Mouse (Mus musculus) kidney, adult 8-10 months (tissue): ENCODE results near the gene Myo16.

Experiments
- DNase-seq, 2 experiments: peaks; one replicate each; pipeline ENCODE4 v3.0.0; 2022

Gene Myo16

DNA sequence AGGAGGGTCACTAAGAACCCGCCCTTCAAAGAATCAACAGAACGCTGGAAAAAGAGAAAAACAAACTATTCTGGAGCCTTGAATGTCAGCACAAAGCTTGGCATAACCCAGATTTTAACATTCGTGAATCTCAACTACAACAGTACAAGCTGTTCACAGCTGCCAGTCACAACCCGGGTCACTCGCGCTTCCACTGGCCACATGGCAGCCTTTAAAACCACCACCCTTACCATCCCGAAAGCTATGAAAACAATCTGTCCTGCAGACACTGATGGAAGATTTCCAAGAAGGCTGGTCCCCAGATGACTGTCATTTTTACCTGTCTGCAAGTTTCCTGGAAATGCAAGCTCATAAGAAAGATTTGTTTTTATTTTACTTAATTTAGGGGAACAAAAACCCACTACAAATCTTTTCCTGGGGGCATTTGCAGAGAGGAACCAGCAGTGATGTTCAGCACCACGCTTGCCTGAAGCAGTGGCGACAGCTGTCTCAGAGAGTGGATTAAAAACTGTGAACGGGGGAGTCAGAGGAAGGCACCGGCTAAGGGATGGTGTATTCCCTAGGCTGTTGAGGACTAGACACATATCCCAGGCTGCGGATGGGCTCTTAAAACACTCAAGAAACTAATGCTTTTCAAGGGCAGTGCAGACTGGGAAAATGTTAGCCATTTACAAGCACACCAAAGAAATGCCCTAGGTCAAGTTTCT, 154.2 kb downstream of the Myo16 start:
- DNase-seq: no peak

DNA sequence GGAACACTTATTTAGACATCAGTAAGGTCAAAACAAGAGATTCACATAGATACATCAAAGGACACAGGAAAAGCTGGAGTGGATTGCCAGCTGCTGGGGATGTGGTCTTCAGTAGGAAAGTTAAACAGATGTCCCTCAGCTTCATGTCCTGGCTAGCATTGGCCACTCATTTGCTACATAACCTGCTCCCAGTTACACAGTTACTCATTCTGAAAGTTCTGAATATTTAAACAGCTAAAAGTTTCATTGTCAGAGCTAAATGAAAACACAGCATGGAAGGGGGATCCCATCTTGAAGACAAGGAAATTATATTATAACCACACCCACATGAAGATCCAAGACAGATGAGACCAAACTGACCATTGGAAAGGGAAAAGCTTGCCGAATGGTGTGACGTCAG, 156.8 kb downstream of the Myo16 start:
- no peak for DNase-seq

DNA sequence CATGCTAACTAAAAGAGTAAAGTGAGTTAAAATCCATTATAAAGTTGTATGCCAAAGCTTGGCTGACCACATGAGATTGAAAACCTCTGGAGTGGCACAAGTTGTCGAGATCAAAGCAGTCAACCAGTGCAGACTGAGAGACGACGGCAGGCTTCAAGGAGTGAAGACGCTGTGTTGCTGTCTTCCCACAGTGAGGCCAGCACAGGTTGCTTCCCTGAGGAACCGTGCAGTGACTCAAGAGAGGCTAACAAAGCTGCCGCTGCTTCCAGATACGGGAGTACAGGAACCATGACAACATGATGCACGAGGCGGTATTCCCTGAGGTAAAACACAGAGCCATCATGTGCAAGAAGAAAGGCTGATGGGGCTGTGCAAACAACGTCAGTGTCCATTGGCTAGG, 158.6 kb downstream of the Myo16 start:
- no peak for DNase-seq

DNA sequence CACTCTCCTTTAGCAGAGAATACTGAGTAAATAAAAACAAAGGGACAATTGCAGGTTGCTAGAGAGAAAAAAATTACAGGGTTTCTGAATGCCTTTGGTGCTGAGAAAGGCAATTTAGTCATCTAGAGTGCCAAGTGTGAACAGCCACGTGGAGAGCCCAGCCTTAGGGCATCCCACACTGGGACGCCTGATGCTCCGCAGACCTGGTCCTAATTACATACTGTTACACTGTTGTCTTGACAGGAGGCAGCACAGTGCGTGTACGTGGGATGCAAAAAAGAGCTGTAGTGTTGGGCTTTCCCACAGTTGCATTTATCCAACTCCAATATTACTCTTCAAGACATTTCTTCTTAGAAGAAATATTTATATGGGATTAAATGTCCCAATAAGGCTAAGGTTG, 162.5 kb downstream of the Myo16 start:
- DNase-seq: no peak

DNA sequence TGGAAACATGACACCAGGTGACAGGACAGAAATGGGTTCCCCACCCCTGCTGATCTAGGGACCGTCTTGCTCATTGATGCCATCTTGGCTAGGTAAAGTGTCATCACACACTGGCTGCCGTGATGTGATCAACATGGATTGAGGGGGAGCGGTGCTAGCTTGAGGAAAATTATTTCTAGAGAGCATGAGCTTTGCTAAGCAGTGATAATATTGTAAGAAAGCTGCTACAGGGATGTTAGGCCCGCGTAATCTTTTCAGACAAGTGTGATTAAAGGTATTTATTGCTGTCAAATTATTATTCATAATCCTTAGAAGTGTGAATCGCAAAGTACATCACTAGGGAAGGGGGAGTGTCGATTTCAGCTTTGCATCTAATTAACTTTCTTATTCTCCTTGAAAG, 164.4 kb downstream of the Myo16 start:
- no peak for DNase-seq

DNA sequence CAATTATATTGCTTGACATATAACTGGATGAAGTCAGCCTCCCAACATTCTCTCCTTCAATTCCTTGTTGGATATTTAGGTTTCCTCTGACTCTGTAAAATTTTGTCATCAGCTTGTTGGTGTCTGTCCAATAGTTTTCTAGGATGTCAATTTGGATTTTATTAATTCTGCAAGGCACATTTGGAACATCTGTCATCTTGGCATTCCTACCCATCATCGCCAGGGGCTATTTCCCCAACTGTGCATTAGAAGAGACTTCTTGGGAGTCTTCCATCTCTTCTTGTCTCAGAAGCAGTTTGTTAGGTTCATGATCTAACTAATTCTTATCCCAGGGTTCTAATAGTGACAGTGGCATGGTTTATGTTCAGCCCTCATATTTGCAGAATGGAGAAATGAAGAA, 196.7 kb downstream of the Myo16 start:
- no peak for DNase-seq

DNA sequence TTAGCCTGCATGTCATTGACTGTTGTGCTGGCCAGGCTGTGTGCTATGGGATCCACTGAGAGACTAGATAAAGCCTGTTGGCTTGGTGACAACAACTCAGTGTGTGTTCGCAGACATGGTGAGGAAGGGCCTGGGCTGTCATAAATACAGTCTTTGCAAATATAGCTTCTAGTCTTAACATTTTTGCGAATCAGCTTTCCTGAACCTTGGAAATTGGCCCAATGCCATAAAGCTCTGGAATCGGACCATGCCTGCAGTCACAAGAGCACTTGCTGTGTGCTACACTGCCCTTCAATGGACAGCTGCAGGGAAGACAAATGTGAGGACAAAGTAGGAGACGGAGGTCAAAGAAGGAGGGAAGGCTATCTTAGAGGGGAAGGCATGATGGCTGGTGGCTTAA, 205.0 kb downstream of the Myo16 start:
- DNase-seq: no peak

DNA sequence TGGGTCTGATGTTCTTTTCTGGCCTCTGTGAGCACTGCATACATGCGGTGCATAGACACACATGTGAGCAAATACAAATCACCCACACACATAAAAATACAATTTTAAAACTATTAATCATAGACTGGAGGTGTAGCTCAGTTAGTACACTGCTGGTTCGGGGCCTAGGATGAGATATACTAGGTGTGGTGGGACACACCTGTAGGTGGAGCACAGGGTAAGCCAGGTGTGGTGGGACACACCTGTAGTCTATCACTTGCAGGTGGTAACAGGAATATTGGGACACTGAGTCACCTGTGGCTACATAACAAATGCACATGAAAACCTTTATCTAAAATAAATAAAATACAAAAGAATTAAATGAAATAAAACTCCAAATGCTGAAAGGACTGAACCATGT, 209.2 kb downstream of the Myo16 start:
- DNase-seq: no peak

DNA sequence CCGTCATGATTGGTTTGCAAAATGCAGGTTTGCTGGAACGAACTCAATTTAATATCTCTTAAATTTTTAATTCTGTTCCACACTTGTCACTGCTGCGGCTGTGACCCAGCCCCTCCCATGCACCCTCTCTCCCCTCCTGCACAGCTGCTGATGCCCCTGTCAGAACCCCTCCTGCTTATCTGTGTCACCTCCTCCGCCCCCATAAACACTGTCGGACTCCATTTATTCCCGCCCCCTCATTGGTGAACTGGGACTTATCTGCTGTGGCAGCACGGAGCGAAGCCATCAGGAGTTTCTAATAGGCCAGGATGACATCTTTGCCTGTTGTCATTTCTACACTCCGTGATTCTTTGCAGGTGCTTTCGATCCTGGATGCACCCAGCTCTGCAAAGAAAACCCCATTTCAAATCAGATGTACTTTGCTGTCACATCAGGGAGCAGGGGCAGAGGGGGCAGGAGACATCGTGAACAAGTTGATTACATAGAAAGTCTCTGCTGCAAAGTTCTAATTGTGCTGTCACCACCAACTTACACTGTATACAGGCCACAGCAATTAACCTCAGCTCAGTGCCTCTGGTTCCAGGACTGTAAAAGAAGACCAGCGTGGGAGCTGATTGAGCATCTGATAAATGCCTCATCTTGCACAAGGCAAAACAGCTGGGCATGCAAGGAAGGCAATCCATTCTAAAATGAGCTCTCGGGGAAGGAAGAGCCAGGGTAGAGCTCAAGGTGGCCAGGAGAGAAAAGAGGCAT, 210.1 kb downstream of the Myo16 start:
- no peak for DNase-seq

DNA sequence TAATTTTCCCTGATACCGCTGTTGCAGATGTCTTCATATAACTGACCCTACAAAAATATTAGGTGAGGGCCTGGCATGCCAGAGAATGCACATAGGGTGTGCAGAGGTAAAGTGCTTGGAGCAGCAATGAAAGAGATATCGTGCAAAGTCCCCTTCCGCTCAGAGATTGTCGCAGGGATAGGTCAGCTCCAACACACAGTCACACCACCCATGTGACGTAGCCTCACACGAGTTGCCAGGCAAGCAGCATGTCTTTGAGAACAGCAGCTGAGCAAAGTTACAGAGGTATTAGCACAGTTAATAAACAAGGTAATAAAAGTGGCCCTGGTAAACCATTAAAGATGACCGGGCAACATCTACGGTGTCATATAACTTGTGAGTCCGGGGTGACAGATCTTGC, 212.4 kb downstream of the Myo16 start:
- DNase-seq: no peak

DNA sequence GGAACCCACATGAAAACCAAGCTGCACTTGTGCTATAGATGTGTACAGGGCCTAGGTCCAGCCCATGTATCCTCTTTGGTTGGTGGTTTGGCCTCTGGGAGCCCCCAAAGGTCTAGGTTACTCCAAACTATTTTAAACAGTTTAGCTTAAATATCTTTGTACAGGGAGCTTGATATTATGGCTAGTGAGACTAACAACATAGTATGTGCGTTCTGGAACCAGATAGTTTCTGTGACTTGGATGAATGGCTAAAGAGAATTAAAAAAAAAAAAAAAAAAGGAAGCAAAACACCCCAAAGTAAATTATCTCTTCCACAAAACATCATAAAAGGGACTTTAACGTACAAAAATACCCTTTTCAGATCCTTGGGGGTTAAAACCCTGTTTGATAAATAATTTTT, 218.9 kb downstream of the Myo16 start:
- no peak for DNase-seq

DNA sequence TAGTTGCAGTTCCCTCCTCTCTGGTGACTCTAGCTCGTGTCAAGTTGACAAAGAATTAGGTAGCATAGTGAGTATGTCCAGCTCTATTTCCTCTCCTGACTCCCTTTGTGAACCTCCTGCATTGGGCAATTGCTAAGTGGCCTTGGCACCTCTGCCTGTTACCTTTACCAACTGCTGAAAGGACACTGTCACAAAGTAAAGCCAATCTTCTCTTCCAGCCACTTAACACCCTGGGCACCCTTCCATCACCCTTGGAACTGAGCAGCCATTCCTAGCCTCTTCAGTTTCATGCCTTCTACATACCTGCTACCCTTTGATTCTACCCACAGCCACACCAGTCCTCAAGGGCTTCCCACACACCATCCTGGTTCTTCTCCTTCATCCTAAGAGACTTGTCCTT, 233.4 kb downstream of the Myo16 start:
- no peak for DNase-seq

DNA sequence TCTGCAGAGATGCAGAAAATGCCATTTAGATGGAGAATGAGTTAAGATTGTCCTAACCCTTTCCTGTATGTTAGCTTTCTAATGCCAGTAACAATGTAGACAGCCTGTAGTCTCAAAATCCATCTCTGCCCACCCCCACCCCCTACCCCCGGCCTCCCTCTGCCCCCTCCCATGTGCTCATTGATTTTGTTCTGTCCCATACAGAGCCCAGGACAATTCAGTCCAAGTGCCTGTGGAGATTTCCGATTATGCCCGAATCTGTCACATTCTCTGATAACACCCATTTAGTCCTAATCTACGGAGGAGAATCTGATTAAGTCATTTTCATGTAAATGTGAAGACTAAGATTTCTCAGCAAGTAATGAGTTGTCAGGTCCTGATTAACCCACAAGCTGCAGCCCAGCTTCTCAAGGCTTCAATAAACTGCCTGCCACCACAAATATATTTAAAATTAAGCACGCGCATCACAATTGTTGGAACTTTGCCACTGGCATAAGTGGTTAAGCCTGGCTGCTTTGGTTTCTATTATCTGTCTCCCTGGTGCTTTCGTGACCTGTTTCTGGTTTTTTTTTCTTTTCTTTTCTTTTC, 237.5 kb downstream of the Myo16 start:
- DNase-seq: no peak

DNA sequence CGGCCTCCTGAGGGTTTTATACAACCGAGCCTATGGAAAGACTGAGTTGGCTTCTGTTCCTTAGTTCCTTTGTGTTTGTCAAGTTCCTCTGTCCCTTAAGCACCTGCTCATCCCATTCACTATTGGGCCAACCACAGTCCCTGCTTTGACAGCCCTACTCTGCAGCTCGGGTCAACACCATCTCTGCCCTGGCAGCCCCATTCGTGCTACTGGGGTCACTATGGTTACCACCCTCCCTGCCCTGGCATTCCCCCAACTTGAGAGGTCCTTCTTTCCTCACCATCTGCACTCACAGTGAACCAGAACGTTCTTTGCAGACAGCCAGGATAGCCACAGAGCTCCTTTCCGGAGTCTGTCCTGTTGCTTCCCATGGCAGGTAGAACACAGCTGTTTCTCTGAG, 238.2 kb downstream of the Myo16 start:
- no peak for DNase-seq

DNA sequence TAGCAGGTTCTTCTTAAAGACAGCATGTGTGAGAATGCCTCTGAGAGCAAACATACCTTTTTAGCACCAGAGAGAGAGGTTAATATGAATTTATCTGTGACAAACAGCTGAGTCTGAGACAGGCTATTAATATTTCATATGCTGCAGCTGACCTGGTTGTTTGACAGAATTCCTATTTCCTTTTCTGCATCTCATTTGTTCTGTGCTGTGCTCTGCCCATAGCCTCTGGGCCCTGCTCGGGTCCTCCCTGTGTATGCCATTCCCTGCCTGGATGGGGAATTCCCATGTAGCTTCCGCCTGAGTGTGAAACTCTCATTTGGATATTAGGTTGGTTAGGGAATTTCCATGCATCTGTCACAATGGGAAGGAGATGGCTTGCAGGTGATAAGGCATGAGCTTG, 240.8 kb downstream of the Myo16 start:
- no peak for DNase-seq

DNA sequence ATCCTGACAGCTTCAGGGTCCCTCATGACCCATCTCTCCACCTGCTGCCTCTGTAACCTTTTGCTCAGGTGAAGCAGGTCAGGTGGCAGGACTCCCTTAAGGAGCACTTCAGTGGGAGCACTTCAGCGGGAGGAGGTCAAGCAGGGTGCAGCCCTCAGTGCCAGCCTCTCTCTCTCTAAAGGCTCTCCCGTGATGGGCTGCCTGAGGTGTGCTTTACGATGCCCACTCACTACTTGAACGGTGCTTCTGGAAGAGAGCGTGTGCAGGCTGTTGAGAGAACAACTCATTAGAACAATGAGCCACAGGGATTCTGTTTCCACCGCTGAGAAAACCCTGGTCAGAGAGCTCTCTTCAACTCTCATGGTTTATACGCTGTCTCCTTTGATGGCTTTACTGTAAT, 241.4 kb downstream of the Myo16 start:
- DNase-seq: no peak

DNA sequence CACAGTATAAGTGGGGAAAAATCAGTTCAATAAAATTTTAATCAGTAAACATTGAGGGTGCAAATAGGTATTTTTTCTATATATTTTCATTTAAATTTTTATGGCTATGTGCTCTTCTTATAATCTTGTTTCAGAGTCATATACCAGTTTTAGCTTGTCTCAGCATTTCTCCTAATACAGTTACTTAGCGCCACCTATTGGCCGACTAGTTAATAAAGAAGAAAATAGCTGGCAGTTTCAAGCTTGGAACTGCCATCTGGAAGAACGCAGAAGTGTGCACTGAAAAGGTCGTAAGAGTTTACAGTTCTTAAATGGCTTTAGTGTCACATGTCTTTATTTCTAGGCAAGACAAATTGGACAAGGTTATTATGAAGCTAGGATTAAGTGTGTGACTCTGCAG, 248.9 kb downstream of the Myo16 start:
- DNase-seq: peak; percentile 28 to 38

DNA sequence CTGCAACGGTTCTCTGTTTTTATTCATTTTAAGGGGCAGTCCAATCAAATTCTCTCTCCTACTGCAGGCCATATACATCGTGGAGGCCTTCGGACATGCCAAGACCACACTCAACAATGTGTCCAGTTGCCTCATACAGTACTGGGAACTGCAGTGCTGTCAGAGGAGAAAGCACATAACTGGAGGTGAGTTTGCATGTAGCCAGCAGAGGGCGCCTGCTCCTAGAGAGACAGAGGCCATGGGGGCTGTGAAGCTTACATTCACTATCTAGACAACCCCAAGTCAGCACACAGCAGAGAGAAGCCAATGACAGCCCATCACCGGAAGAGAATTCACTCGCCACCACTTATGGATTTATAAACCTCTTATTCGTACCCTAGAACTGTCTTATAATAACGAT, 251.8 kb downstream of the Myo16 start:
- peak in 1 of 2 experiments; percentile 54 for DNase-seq

DNA sequence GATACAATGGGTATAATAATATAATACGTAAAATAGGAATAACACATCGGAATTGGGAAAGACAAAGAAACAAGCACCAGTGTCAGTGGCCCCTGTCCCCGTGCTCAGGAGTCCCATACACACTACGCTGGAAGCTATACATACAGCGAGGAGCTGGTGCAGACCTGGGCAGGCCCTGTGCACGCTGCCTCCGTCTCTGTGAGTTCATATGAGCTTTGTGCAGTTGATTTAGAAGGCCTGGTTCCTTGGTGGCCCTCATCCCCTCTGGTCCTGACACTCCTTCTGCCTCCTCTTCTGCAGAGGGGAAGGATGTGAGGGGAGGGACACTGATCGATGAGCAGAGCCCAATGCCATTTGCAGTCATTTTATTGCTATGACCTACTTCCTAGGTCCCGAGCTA, 255.3 kb downstream of the Myo16 start:
- no peak for DNase-seq

DNA sequence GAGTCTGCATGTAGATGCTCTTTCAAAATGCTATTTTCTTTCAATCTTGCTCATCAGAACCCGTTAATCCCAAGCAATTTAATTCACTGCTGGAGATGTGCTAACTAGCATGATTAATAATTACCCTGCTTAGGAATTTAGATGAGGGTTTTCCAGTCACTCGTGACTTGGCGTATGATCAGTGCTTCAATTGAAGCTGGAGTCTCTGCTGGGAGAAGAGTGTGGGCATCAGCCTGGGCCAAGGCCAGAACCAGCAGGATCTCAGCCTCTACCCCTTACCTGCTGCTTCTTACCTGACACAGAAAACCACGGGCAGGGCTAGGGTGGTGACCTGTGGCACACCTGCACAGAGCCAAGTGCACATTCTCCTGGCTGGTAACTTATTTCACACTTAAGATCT, 257.8 kb downstream of the Myo16 start:
- DNase-seq: peak; percentile 76 to 85

DNA sequence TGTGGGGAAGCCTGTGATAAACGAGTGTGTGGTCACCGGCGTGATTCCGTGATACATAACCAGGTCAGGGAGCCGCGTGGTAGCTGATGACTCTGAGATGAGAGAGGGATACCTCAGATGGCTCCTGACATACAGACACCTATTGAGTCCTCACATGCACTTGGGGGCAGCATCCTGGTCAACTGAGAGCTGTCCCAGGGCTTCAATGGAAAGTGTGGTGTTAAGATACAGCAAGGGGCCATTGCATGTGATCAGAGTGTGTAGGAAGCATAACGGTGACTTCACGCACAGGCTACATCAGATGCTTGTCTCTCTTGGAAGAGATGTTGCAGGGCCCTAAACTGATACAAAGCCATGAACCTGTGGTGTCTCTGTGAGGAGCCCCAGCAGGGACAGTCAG, 260.2 kb downstream of the Myo16 start:
- no peak for DNase-seq

DNA sequence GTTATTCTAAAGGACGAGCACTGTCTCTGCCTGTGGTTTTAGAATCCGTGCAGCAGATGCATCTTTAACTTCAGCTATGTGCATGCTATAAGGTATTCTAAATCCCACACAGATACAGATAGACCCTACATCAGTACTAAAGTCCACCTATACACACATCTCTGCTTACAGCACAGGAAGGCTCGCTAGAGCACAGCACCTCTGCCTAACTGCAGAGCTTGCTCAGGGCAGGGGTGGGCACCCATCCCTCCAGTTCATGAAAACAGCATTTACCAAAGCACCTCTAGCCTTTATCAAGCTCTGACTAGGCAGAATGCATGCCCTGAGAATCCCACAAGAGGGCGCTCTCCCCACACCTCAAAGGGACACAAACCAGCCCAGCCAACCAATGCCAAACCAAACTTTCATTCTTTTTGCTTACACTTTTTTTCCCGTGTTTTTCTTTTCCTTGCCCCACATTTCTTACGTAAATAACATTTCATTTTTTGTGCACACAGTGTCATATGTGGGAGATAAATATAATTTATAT, 261.0 kb downstream of the Myo16 start:
- DNase-seq: peak; percentile 30 to 76

DNA sequence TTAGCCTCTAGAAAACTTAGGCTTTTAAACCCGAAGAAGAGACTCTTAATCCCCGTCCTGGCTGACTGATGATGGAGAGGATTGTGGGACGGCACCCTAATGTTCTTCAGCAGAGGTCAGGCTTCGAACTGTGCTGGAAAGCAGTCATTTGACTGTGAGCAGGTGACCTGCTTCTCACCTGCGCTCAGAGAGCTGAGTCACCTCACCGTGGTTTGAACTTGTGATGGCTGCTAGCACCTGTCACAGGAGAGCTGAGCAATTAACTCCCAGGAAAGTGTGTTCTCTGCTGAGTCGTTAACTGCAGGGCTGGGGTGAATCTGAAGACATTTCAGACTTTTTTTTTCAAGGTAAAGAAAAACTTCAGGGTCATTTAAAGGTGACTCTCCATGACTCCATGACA, 261.6 kb downstream of the Myo16 start:
- no peak for DNase-seq

DNA sequence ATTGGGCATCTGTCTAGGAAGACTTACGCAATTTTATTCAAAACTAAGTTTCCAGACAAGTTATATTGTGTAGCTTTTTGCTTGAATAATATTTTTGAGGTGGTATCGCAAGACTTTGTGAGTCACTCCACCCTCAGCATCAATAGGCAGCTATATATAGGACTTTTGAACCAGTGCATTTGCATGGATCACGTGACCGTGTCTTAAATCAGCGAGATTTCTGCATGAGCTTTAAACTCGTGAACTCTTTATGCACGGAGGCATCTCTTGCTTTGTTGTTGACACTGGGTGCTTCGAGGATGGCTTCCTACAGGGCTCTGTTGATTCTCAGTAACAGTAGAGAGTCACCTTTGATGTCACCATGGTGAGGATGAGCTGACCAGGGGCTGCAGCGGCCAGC, 262.2 kb downstream of the Myo16 start:
- DNase-seq: no peak
